Mouse (Mus musculus) erythroblast, embryonic 14.5 days (primary cell): ENCODE measurements at regions not wholly inside any gene's neighbourhood (a gene's known extent, or its start where the extent isn't known, plus 50 kb on each side); places are given as distances from the start of the nearest gene placed in this dataset.

Experiments
- H3K27me3 ChIP-seq: 2 replicates; pipeline ENCODE4 v1.6.1; 2012; ENCODE audit warnings: inconsistent platforms; ENCODE audit not compliant: control insufficient read depth
- H3K36me3 ChIP-seq: 2 replicates; pipeline ENCODE4 v1.6.1; 2012; ENCODE audit warnings: mild to moderate bottlenecking, inconsistent platforms; ENCODE audit not compliant: control insufficient read depth
- H3K4me1 ChIP-seq: 2 replicates; pipeline ENCODE4 v1.6.1; 2012; ENCODE audit warnings: inconsistent platforms; ENCODE audit not compliant: control insufficient read depth
- H3K4me3 ChIP-seq: replicated peaks from 2 replicates; pipeline ENCODE3; 2012; ENCODE audit warnings: moderate library complexity, mild to moderate bottlenecking, inconsistent platforms
- H3K9me3 ChIP-seq: 2 replicates; pipeline ENCODE4 v1.6.1; 2012; ENCODE audit warnings: low read length, inconsistent platforms, mixed read lengths; ENCODE audit not compliant: control insufficient read depth
- GATA1 ChIP-seq: IDR thresholded peaks from 2 replicates; pipeline ENCODE4 v1.6.1; 2012; ENCODE audit warnings: low read length, inconsistent platforms, mixed read lengths
- TAL1 ChIP-seq: IDR thresholded peaks from 3 replicates; pipeline ENCODE4 v1.6.1; 2012; ENCODE audit warnings: low read length, inconsistent platforms, mixed read lengths

DNA sequence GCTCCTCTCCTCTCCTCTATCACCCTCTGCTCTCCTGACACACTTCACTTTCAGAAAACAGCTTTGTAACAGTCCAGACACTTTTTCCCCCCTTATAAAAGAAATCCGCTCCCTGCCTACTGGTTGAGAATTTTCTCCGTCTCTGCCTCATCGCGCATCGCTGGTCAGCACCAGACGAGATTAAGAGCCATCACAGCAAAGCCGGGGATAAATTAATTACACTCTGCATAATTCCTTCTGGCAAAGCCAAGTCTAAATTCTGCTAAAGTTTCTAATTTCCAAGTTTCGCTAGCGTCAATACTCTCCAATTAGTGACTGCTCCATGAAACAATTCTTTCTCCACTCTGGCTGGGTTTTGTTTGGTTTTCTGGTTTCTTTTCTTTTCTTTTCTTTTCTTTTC is 51.2 kb upstream of the Spaca7 start:
- TF ChIP-seq GATA1 (no peak), TAL1 (no peak)
- H3K9me3 ChIP-seq, result no peaks in the 10 kb centered on the region
- H3K27me3 ChIP-seq, result no peaks in the 10 kb centered on the region

More for the DNA sequence above, 51.2 kb upstream of the Spaca7 start:
- H3K4me3 ChIP-seq, result no peak overlapping the region
- no peaks in the 10 kb centered on the region for H3K4me1 ChIP-seq
- H3K36me3 ChIP-seq, result no peaks in the 10 kb centered on the region
